Mouse (Mus musculus): ENCODE measurements at regions not wholly inside any gene's neighbourhood (a gene's known extent, or its start where the extent isn't known, plus 50 kb on each side); places are given as distances from the start of the nearest gene placed in this dataset.

DNA sequence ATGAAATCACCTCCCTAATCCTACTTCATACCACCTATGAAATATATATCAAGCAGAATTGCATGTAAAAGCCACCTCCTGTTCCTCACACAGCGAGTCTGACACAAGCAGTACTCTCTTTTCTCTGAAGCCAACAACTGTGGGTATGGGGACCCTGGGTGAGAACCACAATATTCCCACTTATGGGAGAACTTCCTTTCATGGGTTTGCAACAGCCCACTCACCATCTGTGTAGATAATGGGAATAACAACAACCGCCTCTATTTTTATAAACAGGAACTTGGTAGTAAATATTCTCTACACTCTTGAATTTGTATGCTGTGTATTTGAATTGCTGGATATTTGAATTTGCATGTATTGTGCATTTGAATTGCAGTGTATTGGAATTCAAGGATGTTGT, 305.0 kb downstream of the Cmpk2 start:
- no peaks in the 10 kb centered on the region for H3K36me3 ChIP-seq (ENCODE audit: control insufficient read depth, insufficient read depth)
- TF ChIP-seq FOSL1 (IDR thresholded peaks at IDR 0.05; ENCODE audit: insufficient read depth, low read length, poor library complexity, severe bottlenecking) (no peak), CEBPB (IDR thresholded peaks at IDR 0.05; ENCODE audit: low read depth) (no peak), MAX (IDR thresholded peaks at IDR 0.05) (no peak), USF1 (IDR thresholded peaks at IDR 0.05; ENCODE audit: low read depth) (no peak), MYOG (IDR thresholded peaks at IDR 0.05; ENCODE audit: control insufficient read depth, extremely low read depth, insufficient read length) (no peak), MYOD1 (IDR thresholded peaks at IDR 0.05; ENCODE audit: control insufficient read depth, insufficient read length, low read depth) (no peak), CTCF (IDR thresholded peaks at IDR 0.05; ENCODE audit: control insufficient read depth, insufficient read depth, insufficient read length) (no peak)
- H3K79me3 ChIP-seq (ENCODE audit: low read depth) = no peaks in the 10 kb centered on the region
- H3K79me2 ChIP-seq (ENCODE audit: control insufficient read depth, insufficient read depth) = no peaks in the 10 kb centered on the region
- H3ac ChIP-seq (ENCODE audit: control insufficient read depth, insufficient read length, low read depth) = no peak overlapping the region
- no peaks in the 10 kb centered on the region for H3K27me3 ChIP-seq (ENCODE audit: control insufficient read depth, insufficient read depth, insufficient read length)
- no peak overlapping the region for H3K4me3 ChIP-seq (ENCODE audit: insufficient read depth, poor library complexity, severe bottlenecking)

DNA sequence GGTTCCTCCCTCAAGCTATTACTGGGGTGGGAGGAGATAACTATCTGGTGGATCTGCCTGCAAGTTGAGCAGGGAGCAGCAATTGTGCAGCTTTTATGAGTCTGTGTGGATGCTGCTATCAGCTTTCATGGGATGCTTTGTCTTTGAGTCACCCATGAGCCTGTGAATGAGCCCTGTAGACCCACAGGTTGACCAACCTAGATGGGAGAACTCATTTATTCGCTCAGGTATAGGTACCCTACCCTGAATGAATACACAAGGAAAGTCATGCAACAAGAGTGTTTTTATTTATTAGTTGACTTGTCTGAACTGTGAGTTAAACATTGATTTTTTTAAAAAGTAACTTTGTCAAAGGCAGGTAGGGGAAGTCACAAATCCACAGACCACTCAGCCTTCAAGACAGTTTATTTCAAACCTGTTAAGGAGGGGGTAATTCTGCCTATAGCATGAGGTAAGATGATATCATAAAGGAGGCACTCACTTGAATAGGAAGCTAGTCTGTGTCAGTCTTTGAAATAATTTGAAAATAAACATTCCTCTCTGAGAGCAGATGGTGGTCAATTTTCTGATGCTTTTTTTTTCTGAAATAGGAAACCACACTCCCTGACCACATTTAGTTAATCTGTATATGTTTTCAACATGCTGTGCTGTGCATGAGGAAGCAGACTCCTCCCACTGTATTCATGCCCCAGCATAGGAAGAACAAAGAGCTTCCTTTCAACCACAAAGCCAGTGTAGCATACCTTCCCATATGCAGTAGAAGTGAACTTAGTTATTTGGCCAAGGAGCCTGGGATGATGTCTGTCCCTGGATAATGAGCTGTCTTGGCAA, 302.0 kb downstream of the Cmpk2 start:
- H3K79me3 ChIP-seq (ENCODE audit: low read depth) = no peaks in the 10 kb centered on the region
- no peaks in the 10 kb centered on the region for H3K36me3 ChIP-seq (ENCODE audit: control insufficient read depth, insufficient read depth)
- no peak overlapping the region for H3K4me3 ChIP-seq (ENCODE audit: insufficient read depth, poor library complexity, severe bottlenecking)
- no peaks in the 10 kb centered on the region for H3K27me3 ChIP-seq (ENCODE audit: control insufficient read depth, insufficient read depth, insufficient read length)
- no peak overlapping the region for H3ac ChIP-seq (ENCODE audit: control insufficient read depth, insufficient read length, low read depth)
- TF ChIP-seq MYOD1 (IDR thresholded peaks at IDR 0.05; ENCODE audit: control insufficient read depth, insufficient read length, low read depth) = no peak
- TF ChIP-seq MYOG (IDR thresholded peaks at IDR 0.05; ENCODE audit: control insufficient read depth, extremely low read depth, insufficient read length) = no peak
- no peak for TF ChIP-seq MAX (IDR thresholded peaks at IDR 0.05)
- TF ChIP-seq USF1 (IDR thresholded peaks at IDR 0.05; ENCODE audit: low read depth) = no peak
- no peak for TF ChIP-seq FOSL1 (IDR thresholded peaks at IDR 0.05; ENCODE audit: insufficient read depth, low read length, poor library complexity, severe bottlenecking)
- no peak for TF ChIP-seq CTCF (IDR thresholded peaks at IDR 0.05; ENCODE audit: control insufficient read depth, insufficient read depth, insufficient read length)
- no peak for TF ChIP-seq CEBPB (IDR thresholded peaks at IDR 0.05; ENCODE audit: low read depth)
- H3K79me2 ChIP-seq (ENCODE audit: control insufficient read depth, insufficient read depth) = no peaks in the 10 kb centered on the region

DNA sequence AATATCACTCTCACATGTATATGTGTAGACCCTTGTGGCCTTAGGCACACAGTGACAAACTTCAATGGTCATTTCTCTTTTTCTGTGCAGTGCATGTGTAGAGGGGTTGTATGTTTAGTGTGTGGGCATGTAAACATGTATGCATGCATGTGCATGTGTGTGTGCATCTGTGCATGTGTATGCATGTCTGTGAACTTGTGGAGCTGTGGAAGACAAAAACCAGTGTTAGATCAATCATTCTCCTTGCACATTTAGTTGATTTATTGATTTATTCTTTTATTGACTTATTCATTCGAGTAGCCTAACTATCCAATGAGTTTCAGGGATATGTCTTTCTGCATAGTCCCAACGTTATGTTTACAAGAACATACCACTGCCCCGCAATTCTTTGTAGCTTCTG, 298.5 kb downstream of the Cmpk2 start:
- H3K27me3 ChIP-seq (ENCODE audit: control insufficient read depth, insufficient read depth, insufficient read length) = no peaks in the 10 kb centered on the region
- no peak overlapping the region for H3ac ChIP-seq (ENCODE audit: control insufficient read depth, insufficient read length, low read depth)
- H3K79me2 ChIP-seq (ENCODE audit: control insufficient read depth, insufficient read depth) = no peaks in the 10 kb centered on the region
- TF ChIP-seq CEBPB (IDR thresholded peaks at IDR 0.05; ENCODE audit: low read depth) = no peak
- TF ChIP-seq MYOG (IDR thresholded peaks at IDR 0.05; ENCODE audit: control insufficient read depth, extremely low read depth, insufficient read length) = no peak
- no peak for TF ChIP-seq MYOD1 (IDR thresholded peaks at IDR 0.05; ENCODE audit: control insufficient read depth, insufficient read length, low read depth)
- no peak for TF ChIP-seq MAX (IDR thresholded peaks at IDR 0.05)
- TF ChIP-seq CTCF (IDR thresholded peaks at IDR 0.05; ENCODE audit: control insufficient read depth, insufficient read depth, insufficient read length) = no peak
- TF ChIP-seq USF1 (IDR thresholded peaks at IDR 0.05; ENCODE audit: low read depth) = no peak
- no peak for TF ChIP-seq FOSL1 (IDR thresholded peaks at IDR 0.05; ENCODE audit: insufficient read depth, low read length, poor library complexity, severe bottlenecking)
- no peaks in the 10 kb centered on the region for H3K79me3 ChIP-seq (ENCODE audit: low read depth)
- H3K4me3 ChIP-seq (ENCODE audit: insufficient read depth, poor library complexity, severe bottlenecking) = no peak overlapping the region
- H3K36me3 ChIP-seq (ENCODE audit: control insufficient read depth, insufficient read depth) = no peaks in the 10 kb centered on the region

DNA sequence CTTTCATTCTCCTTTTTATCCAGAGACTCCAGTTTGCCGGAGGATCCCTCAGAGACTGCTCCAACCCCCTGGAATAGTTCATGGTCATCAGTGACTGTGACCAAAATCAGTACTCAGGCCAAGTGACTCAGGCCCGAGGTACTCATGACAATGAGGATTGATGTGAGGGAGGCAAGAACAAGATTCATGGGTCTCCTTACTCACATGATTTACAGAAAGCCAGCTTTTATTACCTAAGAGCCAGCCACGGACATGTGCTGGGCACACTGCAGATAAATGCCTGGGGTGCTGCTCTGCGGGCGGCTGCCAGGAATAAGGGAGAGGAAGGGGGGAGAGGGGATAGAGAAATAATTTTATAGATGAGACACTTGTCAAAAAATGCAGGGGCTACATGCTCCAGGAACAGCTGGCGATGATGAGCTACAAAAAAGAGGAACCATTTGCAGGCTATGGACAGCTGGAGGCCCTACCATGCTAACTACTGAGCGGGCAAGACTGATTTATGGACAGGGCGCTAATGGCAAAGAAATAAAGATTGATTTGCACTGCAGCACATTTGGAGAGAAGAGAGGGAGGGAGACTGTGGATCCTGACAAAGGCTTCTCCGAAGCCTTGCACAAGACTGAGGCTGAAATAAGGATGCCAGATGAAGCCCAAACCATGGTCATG, 289.8 kb downstream of the Cmpk2 start:
- no peaks in the 10 kb centered on the region for H3K36me3 ChIP-seq (ENCODE audit: control insufficient read depth, insufficient read depth)
- H3K79me2 ChIP-seq (ENCODE audit: control insufficient read depth, insufficient read depth) = no peaks in the 10 kb centered on the region
- no peaks in the 10 kb centered on the region for H3K27me3 ChIP-seq (ENCODE audit: control insufficient read depth, insufficient read depth, insufficient read length)
- H3ac ChIP-seq (ENCODE audit: control insufficient read depth, insufficient read length, low read depth) = no peak overlapping the region
- TF ChIP-seq MYOG (IDR thresholded peaks at IDR 0.05; ENCODE audit: control insufficient read depth, extremely low read depth, insufficient read length) (no peak), CEBPB (IDR thresholded peaks at IDR 0.05; ENCODE audit: low read depth) (no peak)
- no peak overlapping the region for H3K4me3 ChIP-seq (ENCODE audit: insufficient read depth, poor library complexity, severe bottlenecking)
- no peaks in the 10 kb centered on the region for H3K79me3 ChIP-seq (ENCODE audit: low read depth)

DNA sequence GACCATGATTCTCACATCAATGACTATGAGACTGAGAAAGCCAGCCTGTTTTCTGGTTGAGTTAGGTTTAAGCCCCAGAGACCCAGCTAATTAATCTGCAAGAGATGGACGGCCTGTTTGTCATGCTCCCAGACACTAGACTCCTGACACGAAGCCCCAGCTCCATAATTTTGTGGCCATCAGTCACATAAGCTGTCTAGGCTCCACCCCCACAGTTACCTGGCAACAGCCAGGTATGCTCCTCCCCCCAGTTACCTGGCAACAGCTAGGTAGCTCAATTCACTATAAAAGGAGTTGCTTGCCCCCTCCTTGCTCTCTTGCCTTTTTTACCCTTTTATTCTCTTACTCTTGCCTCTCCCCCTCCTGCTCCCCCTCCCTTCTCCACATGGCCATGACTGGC, 287.3 kb downstream of the Cmpk2 start:
- Histone ChIP-seq H3K36me3 (ENCODE audit: control insufficient read depth, insufficient read depth) (no peaks in the 10 kb centered on the region), H3K79me3 (ENCODE audit: low read depth) (no peaks in the 10 kb centered on the region), H3K27me3 (ENCODE audit: control insufficient read depth, insufficient read depth, insufficient read length) (no peaks in the 10 kb centered on the region), H3K79me2 (ENCODE audit: control insufficient read depth, insufficient read depth) (no peaks in the 10 kb centered on the region), H3ac (ENCODE audit: control insufficient read depth, insufficient read length, low read depth) (no peak overlapping the region), H3K4me3 (ENCODE audit: insufficient read depth, poor library complexity, severe bottlenecking) (no peak overlapping the region)
- TF ChIP-seq MYOG (IDR thresholded peaks at IDR 0.05; ENCODE audit: control insufficient read depth, extremely low read depth, insufficient read length) (no peak), MYOD1 (IDR thresholded peaks at IDR 0.05; ENCODE audit: control insufficient read depth, insufficient read length, low read depth) (no peak), CTCF (IDR thresholded peaks at IDR 0.05; ENCODE audit: control insufficient read depth, insufficient read depth, insufficient read length) (no peak), USF1 (IDR thresholded peaks at IDR 0.05; ENCODE audit: low read depth) (no peak)
